Mouse (Mus musculus) heart, embryonic 14.5 days (tissue): Measurements from ENCODE around the gene Hsf5. TPM values are rescaled to one million over a fixed set of nuclear protein-coding genes. Genes with fewer than 3 reads are reported as not detected.

ENCODE experiments used
- ATAC-seq: fragments of 200-750 bp; cut with Nextera tagmentation; 2 replicates; pipeline ENCODE4 v1.8.0; 2017; ENCODE audit warnings: low read depth, moderate TSS enrichment; ENCODE audit not compliant: insufficient number of reproducible peaks, insufficient read depth, low FRiP score
- H3K27ac ChIP-seq, 2 experiments: fragments of 200-500 bp in 1 of 2; fragments of 300-500 bp in 1 of 2; sonication (generic) in 1 of 2; replicated peaks in 1 of 2; 2 replicates each; pipeline ENCODE4 v1.5.1; 2012 to 2014; ENCODE audit warnings: low read depth in 2 of 2, low read length in 2 of 2, control low read depth in 1 of 2, mild to moderate bottlenecking in 1 of 2, mixed read lengths in 1 of 2; ENCODE audit not compliant: control insufficient read depth in 1 of 2, insufficient read depth in 1 of 2
- H3K27me3 ChIP-seq: fragments of 300-500 bp; sonication (generic); 2 replicates; pipeline ENCODE4 v1.6.1; 2014; ENCODE audit warnings: mild to moderate bottlenecking, low read length, control low read depth; ENCODE audit not compliant: control insufficient read depth, insufficient read depth
- H3K36me3 ChIP-seq: fragments of 300-500 bp; sonication (generic); 2 replicates; pipeline ENCODE4 v1.6.1; 2014; ENCODE audit warnings: mild to moderate bottlenecking, control low read depth, low read length, mixed read lengths; ENCODE audit not compliant: control insufficient read depth, insufficient read depth
- H3K4me1 ChIP-seq, 2 experiments: fragments of 200-500 bp in 1 of 2; fragments of 300-500 bp in 1 of 2; sonication (generic) in 1 of 2; 2 replicates each; pipeline ENCODE4 v1.6.1; 2012 to 2014; ENCODE audit warnings: low read length in 2 of 2, control low read depth in 1 of 2, mixed read lengths in 1 of 2; ENCODE audit not compliant: control insufficient read depth in 2 of 2, insufficient read depth in 2 of 2
- H3K4me2 ChIP-seq: fragments of 300-500 bp; sonication (generic); 2 replicates; pipeline ENCODE4 v1.6.1; 2014; ENCODE audit warnings: mild to moderate bottlenecking, low read length
- H3K4me3 ChIP-seq, 2 experiments: fragments of 200-500 bp in 1 of 2; fragments of 300-500 bp in 1 of 2; sonication (generic) in 1 of 2; 2 replicates each; pipeline ENCODE4 v1.5.1; 2012 to 2014; ENCODE audit warnings: low read length in 2 of 2, mild to moderate bottlenecking in 2 of 2, control low read depth in 1 of 2, low read depth in 1 of 2, moderate library complexity in 1 of 2; ENCODE audit not compliant: control insufficient read depth in 1 of 2, insufficient read depth in 1 of 2
- H3K9ac ChIP-seq: fragments of 300-500 bp; sonication (generic); 2 replicates; pipeline ENCODE4 v1.6.1; 2014; ENCODE audit warnings: mild to moderate bottlenecking, low read length
- H3K9me3 ChIP-seq: fragments of 300-500 bp; sonication (generic); 2 replicates; pipeline ENCODE4 v1.6.1; 2016; ENCODE audit warnings: low read length, control low read depth; ENCODE audit not compliant: control insufficient read depth
- WGBS: fragments of 180-500 bp; shearing (Covaris S2); extraction: QIAGEN DNeasy Blood & Tissue Kit; methylation state at CpG from one replicate; pipeline ENCODE4 v1.1.7; 2014; 5-methylcytosine and 5-hydroxymethylcytosine counted together
- polyA plus RNA-seq: library from polyadenylated mRNA; unstranded; fragments of >200 nt; fragmentation: Nextera tagmentation; extraction: Ambion mirVana; gene quantifications from 2 replicates; pipeline ENCODE4 v1.2.1, GENCODE M21; 2014

Gene Hsf5
- polyA plus RNA-seq, 1 experiment from 2014 or later, result 0.15 TPM

DNA sequence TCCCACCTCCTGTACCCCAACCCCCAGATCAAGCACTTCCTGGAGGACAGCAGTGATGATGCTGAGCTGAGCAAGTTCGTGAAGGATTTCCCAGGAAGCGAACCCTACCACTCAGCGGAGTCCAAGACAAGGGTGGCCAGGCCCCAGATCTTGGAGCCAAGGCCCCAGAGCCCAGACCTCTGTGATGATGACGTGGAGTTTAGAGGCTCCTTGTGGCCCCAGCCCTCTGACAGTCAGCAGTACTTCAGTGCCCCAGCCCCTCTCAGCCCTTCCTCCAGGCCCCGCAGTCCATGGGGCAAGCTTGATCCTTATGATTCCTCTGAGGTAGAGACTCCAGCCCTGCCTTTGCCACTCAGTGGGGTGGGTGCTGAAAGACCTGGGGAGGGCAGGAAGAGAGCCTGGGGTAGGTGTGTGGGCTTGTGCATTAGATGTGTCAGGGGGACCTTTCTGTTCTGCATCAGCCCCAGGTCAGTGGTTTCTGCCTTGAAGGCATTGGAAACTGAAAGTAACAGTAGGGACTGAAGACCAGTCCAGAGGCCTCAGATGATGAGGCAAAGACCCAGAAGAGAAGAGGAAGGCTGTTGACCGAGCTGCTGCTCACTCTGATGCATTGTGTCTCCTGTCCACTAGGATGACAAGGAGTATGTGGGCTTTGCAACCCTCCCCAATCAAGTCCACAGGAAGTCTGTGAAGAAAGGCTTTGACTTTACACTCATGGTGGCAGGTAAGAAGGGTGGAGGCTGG lies 33.5 kb upstream of the Hsf5 start:
- H3K4me1 ChIP-seq, result peaks cover 3 to 18% of the 10 kb centered on the region in 2 experiments; a peak in 3 of 4 replicates
- no peak overlapping the region for H3K9ac ChIP-seq
- no peak overlapping the region for H3K27ac ChIP-seq
- no peaks in the 10 kb centered on the region for H3K27me3 ChIP-seq
- no peak for ATAC-seq
- 80% methylated on average over 6 of the region's 6 CpGs for WGBS
- no peaks in the 10 kb centered on the region for H3K36me3 ChIP-seq
- no peaks in the 10 kb centered on the region for H3K9me3 ChIP-seq
- no peak overlapping the region for H3K4me3 ChIP-seq
- no peak overlapping the region for H3K4me2 ChIP-seq

DNA sequence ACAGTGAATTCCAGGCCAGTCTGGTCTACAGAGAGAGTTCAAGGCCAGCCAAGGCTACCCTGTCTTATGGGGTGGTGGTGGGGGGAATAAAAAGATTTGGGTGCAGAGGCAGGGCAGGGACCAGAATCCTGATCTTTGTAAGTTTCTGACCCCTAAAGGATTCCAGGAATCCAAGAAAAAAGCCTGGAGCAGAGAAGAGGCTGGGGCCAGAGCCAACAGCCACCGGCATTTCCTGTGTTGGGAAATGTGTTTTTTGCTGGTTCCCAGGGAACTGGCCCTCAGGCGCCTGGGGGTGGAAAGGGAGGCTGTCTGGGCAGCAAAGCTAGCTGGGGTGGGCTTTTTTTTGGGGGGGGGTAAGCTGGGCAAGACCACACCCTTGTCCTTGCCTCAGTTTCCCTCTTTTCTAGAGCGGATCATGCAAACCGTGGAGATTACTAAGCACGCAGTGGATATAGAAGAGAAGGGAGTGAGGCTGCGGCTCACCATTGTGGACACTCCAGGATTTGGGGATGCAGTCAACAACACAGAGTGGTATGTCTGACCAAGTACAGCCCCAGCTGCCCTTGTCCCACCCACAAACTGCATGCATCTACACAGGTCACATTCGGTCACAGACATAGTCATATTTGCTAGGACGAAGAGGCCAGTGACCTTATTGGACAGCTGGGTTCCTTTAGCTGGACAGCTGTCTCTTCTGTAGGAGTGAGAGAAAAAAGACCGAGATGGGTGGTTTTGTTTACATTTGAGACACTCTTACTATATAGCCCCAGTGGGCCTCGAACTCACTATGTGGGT lies 32.1 kb upstream of the Hsf5 start:
- no peaks in the 10 kb centered on the region for H3K9me3 ChIP-seq
- H3K4me1 ChIP-seq, result peaks cover 4 to 12% of the 10 kb centered on the region in 2 experiments; a peak in 3 of 4 replicates
- H3K27ac ChIP-seq, result peak overlapping the region; percentile 32 to 61; a peak in 3 of 4 replicates
- no peaks in the 10 kb centered on the region for H3K36me3 ChIP-seq
- no peak for ATAC-seq
- no peak overlapping the region for H3K4me2 ChIP-seq
- 75% methylated on average over 10 of the region's 10 CpGs for WGBS
- no peak overlapping the region for H3K4me3 ChIP-seq
- no peaks in the 10 kb centered on the region for H3K27me3 ChIP-seq
- no peak overlapping the region for H3K9ac ChIP-seq

- Histone ChIP-seq H3K4me2 (no peak overlapping the region), H3K4me1 (peaks cover 6 to 16% of the 10 kb centered on the region in 2 experiments), H3K4me3 (no peak overlapping the region), H3K9ac (no peak overlapping the region), H3K36me3 (no peaks in the 10 kb centered on the region), H3K27ac (no peak overlapping the region), H3K27me3 (no peaks in the 10 kb centered on the region), H3K9me3 (no peaks in the 10 kb centered on the region)
- 93% methylated on average over 5 of the region's 5 CpGs for WGBS
- ATAC-seq, result no peak
Observed at GRCm38 (mm10) chr11:87587211-87587874, 29.6 kb upstream of the Hsf5 start.

DNA sequence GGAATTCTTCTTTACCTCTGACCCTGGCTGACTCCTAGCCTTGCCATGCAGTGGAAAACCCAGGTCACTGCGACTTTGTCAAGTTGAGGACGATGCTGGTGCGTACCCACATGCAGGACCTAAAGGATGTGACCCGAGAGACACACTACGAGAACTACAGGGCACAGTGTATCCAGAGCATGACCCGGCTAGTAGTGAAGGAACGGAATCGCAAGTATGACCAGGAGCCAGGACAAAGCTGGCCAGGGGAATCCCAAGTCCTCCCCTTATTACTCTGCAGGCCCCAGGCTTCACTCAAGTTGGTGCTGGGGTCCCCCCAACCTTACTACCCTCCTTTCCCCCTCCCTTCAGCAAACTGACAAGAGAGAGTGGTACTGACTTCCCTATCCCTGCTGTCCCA lies 27.4 kb upstream of the Hsf5 start:
- Histone ChIP-seq H3K9me3 (no peaks in the 10 kb centered on the region), H3K36me3 (peaks cover 10% of the 10 kb centered on the region), H3K9ac (peak overlapping the region; percentile 94), H3K27me3 (no peaks in the 10 kb centered on the region), H3K4me1 (peaks cover 14 to 28% of the 10 kb centered on the region in 2 experiments), H3K27ac (no peak overlapping the region), H3K4me2 (peak overlapping the region; percentile 87), H3K4me3 (no peak overlapping the region)
- no peak for ATAC-seq
- 87% methylated on average over 8 of the region's 8 CpGs for WGBS

GRCm38 (mm10) chr11:87590841-87591525 lies 26.0 kb upstream of the Hsf5 start:
- Histone ChIP-seq H3K27ac (peak overlapping the region; percentile 95 to 96), H3K4me1 (peaks cover 18 to 34% of the 10 kb centered on the region in 2 experiments), H3K9me3 (no peaks in the 10 kb centered on the region), H3K27me3 (no peaks in the 10 kb centered on the region), H3K4me2 (peak overlapping the region; percentile 87), H3K9ac (peak overlapping the region; percentile 94), H3K36me3 (peaks cover 10% of the 10 kb centered on the region), H3K4me3 (peak overlapping the region; percentile 86 to 92)
- WGBS, result 2% methylated on average over 25 of the region's 25 CpGs
- no peak for ATAC-seq

DNA sequence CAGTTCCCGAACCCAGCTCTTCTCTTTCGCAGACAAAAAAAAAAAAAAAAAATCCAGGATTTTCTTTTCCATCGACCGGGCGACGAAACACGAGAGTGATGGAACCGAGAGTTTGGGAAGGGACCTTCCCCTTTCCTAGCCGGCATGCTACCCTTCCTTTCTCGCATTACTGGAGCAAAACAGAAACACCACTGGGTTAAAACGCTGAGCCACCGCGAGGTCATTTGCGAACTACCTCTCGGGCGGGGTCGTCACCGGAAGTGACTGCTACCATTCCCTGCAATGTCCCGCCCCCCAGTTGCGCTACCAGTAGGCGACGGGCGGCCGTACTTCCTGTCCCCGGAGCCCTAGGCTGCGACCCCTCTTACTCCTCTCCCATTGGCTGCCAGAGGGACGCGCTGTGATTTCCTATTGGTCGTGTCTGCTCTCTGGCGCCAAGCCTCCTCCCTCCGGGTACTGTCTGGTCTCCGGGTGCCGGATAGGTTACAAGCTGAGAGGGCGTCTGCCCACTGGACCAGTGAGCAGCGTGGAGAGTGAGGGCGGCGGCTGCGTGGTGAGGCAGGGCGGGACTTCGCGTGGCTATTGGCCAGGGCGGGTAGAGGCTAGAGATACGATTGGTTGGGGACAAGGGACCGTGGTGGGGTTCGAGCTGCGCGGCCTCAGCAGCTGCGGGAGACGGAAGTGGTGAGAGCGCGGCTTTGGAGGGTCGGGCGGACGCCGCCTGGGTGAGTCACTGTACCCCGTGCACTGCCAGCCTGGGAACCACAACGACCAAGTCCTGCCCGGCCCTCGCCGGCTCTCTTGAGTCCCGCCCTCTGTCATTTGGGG lies 25.2 kb upstream of the Hsf5 start, which contains the start of gene Mtmr4:
Gene Mtmr4, plus strand, starts transcription at position 637 of the 828 bp plus-strand sequence.
- peaks cover 12% of the 10 kb centered on the region for H3K36me3 ChIP-seq
- no peaks in the 10 kb centered on the region for H3K9me3 ChIP-seq
- no peaks in the 10 kb centered on the region for H3K27me3 ChIP-seq
- peak within 1 kb of the TSS; percentile 94 for H3K9ac ChIP-seq
- under 1% methylated on average over 54 of the region's 61 CpGs for WGBS
- peak within 1 kb of the TSS; percentile 87 for H3K4me2 ChIP-seq
- H3K4me3 ChIP-seq, result peak within 1 kb of the TSS; percentile 86 to 92
- ATAC-seq, result peak; percentile 98
- H3K4me1 ChIP-seq, result peaks cover 23 to 42% of the 10 kb centered on the region in 2 experiments
- H3K27ac ChIP-seq, result peak within 1 kb of the TSS; percentile 95 to 96
